Mouse (Mus musculus) kidney, adult 2 months (tissue): Measurements from ENCODE around the gene Zan.

Source experiments
- CTCF ChIP-seq: fragments of 200-500 bp; conservative IDR thresholded peaks from 2 replicates; pipeline ENCODE4 v1.5.1; 2011; ENCODE audit warnings: low read depth, mild to moderate bottlenecking, control low read depth, low read length, moderate library complexity, mixed read lengths; ENCODE audit not compliant: insufficient read depth, insufficient read length
- POLR2A ChIP-seq: fragments of 200-500 bp; IDR thresholded peaks from one replicate; pipeline ENCODE4 v1.6.1; 2011; ENCODE audit warnings: low read depth, low read length, control low read depth

GRCm38 (mm10) chr5:137455866-137456591, 20.8 kb downstream of the Zan start:
- TF ChIP-seq CTCF (0 out of 2 replicates have a peak, but pooled peaks have one; percentile 8), POLR2A (no peak)
